In genomic region chr7:139472865-139473549, GRCm38 (mm10) we compare ENCODE assay signal across 8 mouse cellular contexts.
A peak's percentile ranks its signal among the peaks of the same experiment; 100 is the strongest.
DNase-seq lines count a peak whose midpoint lies in the region; ATAC-seq and TF ChIP-seq lines count a peak whose summit lies in the region.

No protein-coding gene starts in this region.

- H3K4me1 ChIP-seq in bone marrow, adult 2 months (ENCODE audit: control insufficient read depth, insufficient read depth, low read length), result no peaks in the 10 kb centered on the region
- H3K4me1 ChIP-seq in embryonic fibroblast, embryonic 13.5 days (ENCODE audit: control insufficient read depth, insufficient read depth, low read length), result peaks cover 23% of the 10 kb centered on the region
- peaks cover 71% of the 10 kb centered on the region for H3K4me1 ChIP-seq in heart, embryonic 13.5 days
- peaks cover 14% of the 10 kb centered on the region for H3K4me1 ChIP-seq in kidney, postnatal 0 days (replicated peaks; ENCODE audit: insufficient read depth, low read length)
- H3K4me1 ChIP-seq in liver, embryonic 11.5 days (replicated peaks; ENCODE audit: control insufficient read depth, insufficient read depth, low read length), result peaks cover 8% of the 10 kb centered on the region
- H3K4me1 ChIP-seq in stomach, embryonic 15.5 days, result peaks cover 25% of the 10 kb centered on the region

- H3K27ac ChIP-seq in bone marrow, adult 2 months (ENCODE audit: control insufficient read depth, insufficient read depth, low read depth, low read length, poor library complexity), result no peak overlapping the region
- H3K27ac ChIP-seq in embryonic fibroblast, embryonic 13.5 days (ENCODE audit: insufficient read depth, low read length), result no peak overlapping the region
- peak overlapping the region; percentile 59 for H3K27ac ChIP-seq in heart, embryonic 13.5 days (replicated peaks)
- H3K27ac ChIP-seq in kidney, postnatal 0 days, result peak overlapping the region; percentile 36; the same call in 1 of the 2 replicates
- H3K27ac ChIP-seq in liver, embryonic 11.5 days (ENCODE audit: low read depth, low read length), result no peak overlapping the region
- peak overlapping the region; percentile 62 for H3K27ac ChIP-seq in stomach, embryonic 15.5 days

- no peak for TF ChIP-seq POLR2A in bone marrow, adult 2 months (IDR thresholded peaks at IDR 0.05; ENCODE audit: borderline replicate concordance, control insufficient read depth, low read depth, low read length)
- no peak for TF ChIP-seq POLR2A in embryonic fibroblast, embryonic 13.5 days (IDR thresholded peaks at IDR 0.05; ENCODE audit: low read depth, low read length)

- H3K9me3 ChIP-seq in heart, embryonic 13.5 days, result no peaks in the 10 kb centered on the region
- H3K9me3 ChIP-seq in kidney, postnatal 0 days (replicated peaks; ENCODE audit: low read length), result no peaks in the 10 kb centered on the region
- no peaks in the 10 kb centered on the region for H3K9me3 ChIP-seq in liver, embryonic 11.5 days (ENCODE audit: control insufficient read depth, low read length)
- H3K9me3 ChIP-seq in stomach, embryonic 15.5 days, result no peaks in the 10 kb centered on the region

- 34% methylated on average over 7 of the region's 7 CpGs for WGBS in bone marrow, adult 2 months
- WGBS in heart, embryonic 13.5 days, result 27% methylated on average over 7 of the region's 7 CpGs
- WGBS in kidney, postnatal 0 days, result 23% methylated on average over 7 of the region's 7 CpGs
- WGBS in liver, embryonic 11.5 days, result 29% methylated on average over 7 of the region's 7 CpGs
- WGBS in stomach, embryonic 15.5 days, result 25% methylated on average over 7 of the region's 7 CpGs

- TF ChIP-seq CTCF in bone marrow, adult 2 months (IDR thresholded peaks at IDR 0.05; ENCODE audit: control insufficient read depth, insufficient read depth, low read length), result peak; percentile 89
- peak; percentile 90 for TF ChIP-seq CTCF in embryonic fibroblast, embryonic 13.5 days (IDR thresholded peaks at IDR 0.05; ENCODE audit: borderline replicate concordance, insufficient read depth, low read length)
- peak; percentile 92 for TF ChIP-seq CTCF in kidney, postnatal 0 days (IDR thresholded peaks at IDR 0.05; ENCODE audit: low read depth)

- H3K4me2 ChIP-seq in heart, embryonic 13.5 days, result no peak overlapping the region
- H3K4me2 ChIP-seq in kidney, postnatal 0 days (ENCODE audit: low read length), result no peak overlapping the region
- no peak overlapping the region for H3K4me2 ChIP-seq in liver, embryonic 11.5 days
- no peak overlapping the region for H3K4me2 ChIP-seq in stomach, embryonic 15.5 days

- H3K27me3 ChIP-seq in heart, embryonic 13.5 days (replicated peaks), result no peaks in the 10 kb centered on the region
- no peaks in the 10 kb centered on the region for H3K27me3 ChIP-seq in kidney, postnatal 0 days (ENCODE audit: insufficient read depth, low read length)
- H3K27me3 ChIP-seq in liver, embryonic 11.5 days (replicated peaks; ENCODE audit: control insufficient read depth, insufficient read depth, low read length), result no peaks in the 10 kb centered on the region
- no peaks in the 10 kb centered on the region for H3K27me3 ChIP-seq in stomach, embryonic 15.5 days (replicated peaks)

- H3K9ac ChIP-seq in heart, embryonic 13.5 days, result peak overlapping the region; percentile 24
- H3K9ac ChIP-seq in kidney, postnatal 0 days (ENCODE audit: low read depth, low read length), result no peak overlapping the region
- H3K9ac ChIP-seq in liver, embryonic 11.5 days (ENCODE audit: low read depth, low read length), result no peak overlapping the region
- no peak overlapping the region for H3K9ac ChIP-seq in stomach, embryonic 15.5 days

- H3K4me3 ChIP-seq in bone marrow, adult 2 months (replicated peaks; ENCODE audit: control insufficient read depth, low read depth, low read length), result no peak overlapping the region
- no peak overlapping the region for H3K4me3 ChIP-seq in embryonic fibroblast, embryonic 13.5 days (ENCODE audit: insufficient read depth, low read length)
- H3K4me3 ChIP-seq in heart, embryonic 13.5 days, result no peak overlapping the region
- H3K4me3 ChIP-seq in kidney, postnatal 0 days (replicated peaks; ENCODE audit: low read depth, low read length), result no peak overlapping the region
- H3K4me3 ChIP-seq in liver, embryonic 11.5 days (ENCODE audit: low read depth, low read length), result no peak overlapping the region
- no peak overlapping the region for H3K4me3 ChIP-seq in stomach, embryonic 15.5 days (replicated peaks)

- peaks cover 3% of the 10 kb centered on the region; the same call in 1 of the 2 replicates for H3K36me3 ChIP-seq in heart, embryonic 13.5 days
- no peaks in the 10 kb centered on the region for H3K36me3 ChIP-seq in kidney, postnatal 0 days (ENCODE audit: insufficient read depth, low read length)
- no peaks in the 10 kb centered on the region for H3K36me3 ChIP-seq in liver, embryonic 11.5 days (ENCODE audit: control insufficient read depth, insufficient read depth, low read length)
- 0 out of 2 replicates have a peak, but pooled peaks cover 3% of the 10 kb centered on the region for H3K36me3 ChIP-seq in stomach, embryonic 15.5 days

- ATAC-seq in heart, embryonic 13.5 days (ENCODE audit: extremely low read depth, insufficient number of reproducible peaks, low FRiP score, low TSS enrichment), result peak; percentile 40; the same call in 1 of the 2 replicates
- ATAC-seq in kidney, postnatal 0 days (replicated peaks; ENCODE audit: low FRiP score, low read depth), result peak; percentile 67
- ATAC-seq in liver, embryonic 11.5 days (replicated peaks; ENCODE audit: low FRiP score), result peak; percentile 59
- ATAC-seq in stomach, embryonic 15.5 days (ENCODE audit: insufficient read depth, low FRiP score, low read depth), result peak; percentile 55; the same call in 1 of the 2 replicates

- peak; percentile 44 for DNase-seq in A20 (ENCODE audit: low read depth, low spot score)
- peak; percentile 92 for DNase-seq in kidney, postnatal 0 days (ENCODE audit: low spot score)
- DNase-seq in liver, embryonic 11.5 days (ENCODE audit: low spot score), result peak; percentile 73
- DNase-seq in neural tube, embryonic 10.5 days (ENCODE audit: extremely low spot score, low spot score), result peak; percentile 78

Comparison
In these comparisons a context has a peak if more than half of its experiments do, and no peak if none do; other contexts are left out.
1. H3K27ac ChIP-seq: peak in heart, embryonic 13.5 days (single experiment), kidney, postnatal 0 days (single experiment) and stomach, embryonic 15.5 days (single experiment); none in bone marrow, adult 2 months (single experiment), embryonic fibroblast, embryonic 13.5 days (single experiment) and liver, embryonic 11.5 days (single experiment).
2. Peak in every context shown above with its lines, with median percentiles within 50 percentile points of each other: DNase-seq, CTCF ChIP-seq and ATAC-seq.